ENCODE assay signal across 24 mouse cellular contexts in genomic region chr2:167721159-167721882, GRCm38 (mm10). TPM values are rescaled to one million over a fixed set of nuclear protein-coding genes. Genes with fewer than 3 reads are reported as not detected.
DNase-seq lines count a peak whose midpoint lies in the region; ATAC-seq and TF ChIP-seq lines count a peak whose summit lies in the region.
"Had no signal": no experiment of that assay in that cellular context is flagged by ENCODE, and none has a peak within 500 bp of the region (broad histone marks: within the 10 kb centered on the region; RNA-seq: fewer than 3 reads in every experiment).

No protein-coding gene starts in this region.

- no peaks in the 10 kb centered on the region for H3K27me3 ChIP-seq in kidney, embryonic 16.5 days (ENCODE audit: insufficient read depth, low read length)
- no peaks in the 10 kb centered on the region for H3K27me3 ChIP-seq in kidney, embryonic 14.5 days (ENCODE audit: control insufficient read depth, insufficient read depth, low read length)
- no peaks in the 10 kb centered on the region for H3K27me3 ChIP-seq in embryonic facial prominence, embryonic 15.5 days
- H3K27me3 ChIP-seq in intestine, embryonic 15.5 days (replicated peaks): no peaks in the 10 kb centered on the region
- H3K27me3 ChIP-seq in small intestine, adult 2 months (ENCODE audit: control insufficient read depth, insufficient read depth, low read length): no peaks in the 10 kb centered on the region
- H3K27me3 ChIP-seq: embryonic facial prominence, embryonic 12.5 days; hindbrain, embryonic 15.5 days; midbrain, embryonic 13.5 days had no signal

- peaks cover 8% of the 10 kb centered on the region; the same call in 1 of the 2 replicates for H3K4me1 ChIP-seq in kidney, embryonic 16.5 days (ENCODE audit: insufficient read depth, low read length)
- no peaks in the 10 kb centered on the region for H3K4me1 ChIP-seq in kidney, embryonic 14.5 days (ENCODE audit: control insufficient read depth, insufficient read depth, low read length)
- peaks cover 10% of the 10 kb centered on the region for H3K4me1 ChIP-seq in embryonic facial prominence, embryonic 15.5 days
- peaks cover 6% of the 10 kb centered on the region; the same call in 1 of the 2 replicates for H3K4me1 ChIP-seq in intestine, embryonic 15.5 days (replicated peaks)
- peaks cover 12% of the 10 kb centered on the region for H3K4me1 ChIP-seq in small intestine, adult 2 months (ENCODE audit: control insufficient read depth, insufficient read depth, insufficient read length, low read length)
- H3K4me1 ChIP-seq: embryonic facial prominence, embryonic 12.5 days; heart, embryonic 12.5 days; hindbrain, embryonic 15.5 days; midbrain, embryonic 13.5 days had no signal

- ATAC-seq in kidney, embryonic 16.5 days (ENCODE audit: low FRiP score, low TSS enrichment): no peak
- ATAC-seq in kidney, embryonic 14.5 days (ENCODE audit: low FRiP score, low TSS enrichment): no peak
- no peak for ATAC-seq in embryonic facial prominence, embryonic 15.5 days (ENCODE audit: insufficient number of reproducible peaks, low FRiP score, low TSS enrichment, low read depth)
- peak; percentile 91 for ATAC-seq in intestine, embryonic 15.5 days
- ATAC-seq: forebrain, embryonic 14.5 days; midbrain, embryonic 13.5 days had no signal

- no peak overlapping the region for H3K4me2 ChIP-seq in kidney, embryonic 16.5 days (replicated peaks; ENCODE audit: low read depth, low read length)
- no peak overlapping the region for H3K4me2 ChIP-seq in kidney, embryonic 14.5 days (replicated peaks; ENCODE audit: low read depth, low read length)
- no peak overlapping the region for H3K4me2 ChIP-seq in embryonic facial prominence, embryonic 15.5 days (replicated peaks)
- H3K4me2 ChIP-seq in intestine, embryonic 15.5 days (replicated peaks): no peak overlapping the region; the same call in 1 of the 2 replicates
- H3K4me2 ChIP-seq: embryonic facial prominence, embryonic 12.5 days; heart, embryonic 12.5 days; hindbrain, embryonic 15.5 days; liver, embryonic 11.5 days; midbrain, embryonic 13.5 days had no signal

- no peak for DNase-seq in adrenal gland, postnatal 10 days
- DNase-seq in yolk sac, embryonic 10.5 days (ENCODE audit: low spot score): no peak
- no peak for DNase-seq in left cerebral cortex, adult 8-10 months (ENCODE audit: low spot score in 2 of 2)
- DNase-seq: adrenal gland, adult 8-10 months; cerebellum, adult 9-11 months; gastrocnemius, postnatal 10 days; heart, postnatal 10 days; kidney, adult 11 months; layer of hippocampus, adult 9-11 months; lung, adult 18-20 months; lung, postnatal 14 days; spleen, adult 18-20 months had no signal

- no peaks in the 10 kb centered on the region for H3K9me3 ChIP-seq in kidney, embryonic 16.5 days (ENCODE audit: low read length)
- H3K9me3 ChIP-seq in kidney, embryonic 14.5 days (ENCODE audit: control insufficient read depth, low read length): no peaks in the 10 kb centered on the region
- H3K9me3 ChIP-seq in embryonic facial prominence, embryonic 15.5 days (replicated peaks): no peaks in the 10 kb centered on the region
- H3K9me3 ChIP-seq in intestine, embryonic 15.5 days: no peaks in the 10 kb centered on the region
- H3K9me3 ChIP-seq: embryonic facial prominence, embryonic 12.5 days; heart, embryonic 12.5 days; hindbrain, embryonic 15.5 days; midbrain, embryonic 13.5 days had no signal

- peak overlapping the region; percentile 22; the same call in 1 of the 2 replicates for H3K27ac ChIP-seq in kidney, embryonic 16.5 days (ENCODE audit: low read length)
- no peak overlapping the region for H3K27ac ChIP-seq in kidney, embryonic 14.5 days (ENCODE audit: low read depth, low read length)
- H3K27ac ChIP-seq in embryonic facial prominence, embryonic 15.5 days (replicated peaks): peak overlapping the region; percentile 53
- peak overlapping the region; percentile 8 for H3K27ac ChIP-seq in intestine, embryonic 15.5 days
- peak overlapping the region; percentile 19; the same call in 1 of the 2 replicates for H3K27ac ChIP-seq in small intestine, adult 2 months (ENCODE audit: insufficient read depth, low read depth, low read length)
- H3K27ac ChIP-seq: embryonic facial prominence, embryonic 12.5 days; hindbrain, embryonic 15.5 days; kidney, postnatal 0 days; midbrain, embryonic 13.5 days had no signal

- H3K4me3 ChIP-seq in kidney, embryonic 16.5 days (ENCODE audit: low read length): no peak overlapping the region
- H3K4me3 ChIP-seq in kidney, embryonic 14.5 days (ENCODE audit: low read length): no peak overlapping the region
- H3K4me3 ChIP-seq in embryonic facial prominence, embryonic 15.5 days (replicated peaks): no peak overlapping the region
- no peak overlapping the region for H3K4me3 ChIP-seq in intestine, embryonic 15.5 days (replicated peaks)
- H3K4me3 ChIP-seq in small intestine, adult 2 months (ENCODE audit: low read depth, low read length): no peak overlapping the region
- H3K4me3 ChIP-seq: embryonic facial prominence, embryonic 12.5 days; heart, embryonic 12.5 days; hindbrain, embryonic 15.5 days; midbrain, embryonic 13.5 days had no signal

- TF ChIP-seq CTCF in small intestine, adult 2 months (IDR thresholded peaks at IDR 0.05; ENCODE audit: extremely low read depth, insufficient read length, insufficient replicate concordance, low read depth, low read length): no peak

- WGBS in kidney, embryonic 16.5 days: 72% methylated on average over 11 of the region's 11 CpGs
- WGBS in kidney, embryonic 14.5 days: 57% methylated on average over 11 of the region's 11 CpGs
- WGBS in embryonic facial prominence, embryonic 15.5 days: 75% methylated on average over 11 of the region's 11 CpGs
- 54% methylated on average over 11 of the region's 11 CpGs for WGBS in intestine, embryonic 15.5 days
- 35% methylated on average over 11 of the region's 11 CpGs for WGBS in small intestine, adult 2 months

- no peak overlapping the region for H3K9ac ChIP-seq in kidney, embryonic 16.5 days (replicated peaks; ENCODE audit: low read length)
- no peak overlapping the region; the same call in 1 of the 2 replicates for H3K9ac ChIP-seq in kidney, embryonic 14.5 days (ENCODE audit: low read depth, low read length)
- H3K9ac ChIP-seq in embryonic facial prominence, embryonic 15.5 days: no peak overlapping the region
- H3K9ac ChIP-seq in intestine, embryonic 15.5 days: no peak overlapping the region
- H3K9ac ChIP-seq: embryonic facial prominence, embryonic 12.5 days; heart, embryonic 12.5 days; hindbrain, embryonic 15.5 days; midbrain, embryonic 13.5 days had no signal

- H3K36me3 ChIP-seq in kidney, embryonic 16.5 days (ENCODE audit: insufficient read depth, low read length): no peaks in the 10 kb centered on the region
- H3K36me3 ChIP-seq in kidney, embryonic 14.5 days (ENCODE audit: control insufficient read depth, insufficient read depth, low read length): no peaks in the 10 kb centered on the region
- no peaks in the 10 kb centered on the region for H3K36me3 ChIP-seq in embryonic facial prominence, embryonic 15.5 days
- no peaks in the 10 kb centered on the region for H3K36me3 ChIP-seq in intestine, embryonic 15.5 days
- H3K36me3 ChIP-seq in small intestine, adult 2 months (ENCODE audit: control insufficient read depth, insufficient read depth, low read length): no peaks in the 10 kb centered on the region
- H3K36me3 ChIP-seq: embryonic facial prominence, embryonic 12.5 days; heart, embryonic 12.5 days; hindbrain, embryonic 15.5 days; midbrain, embryonic 13.5 days had no signal

- TF ChIP-seq POLR2A in small intestine, adult 2 months (IDR thresholded peaks at IDR 0.05; ENCODE audit: low read depth, low read length): no peak

RNA-seq across cellular contexts. Expression of gene Tmem189, which starts 31.7 kb away (rescaled TPM):
- 54.9 and 58.8 TPM in 2 replicates for polyA plus RNA-seq in kidney, embryonic 16.5 days (2015; fragmentation: Nextera tagmentation; extraction: Ambion mirVana)
- 37.9 and 52.8 TPM in 2 replicates for polyA plus RNA-seq in kidney, embryonic 14.5 days (2014; fragmentation: Nextera tagmentation; extraction: Ambion mirVana)
- 43.7 and 44.3 TPM in 2 replicates for polyA plus RNA-seq in embryonic facial prominence, embryonic 15.5 days (2015; fragmentation: Nextera tagmentation; extraction: Ambion mirVana)
- 35.1 and 38.6 TPM in 2 replicates for polyA plus RNA-seq in intestine, embryonic 15.5 days (2015; fragmentation: Nextera tagmentation; extraction: Ambion mirVana)
- polyA plus RNA-seq in small intestine, adult 2 months (2012; rRNA removed): 28.0 and 105 TPM in 2 replicates
- total RNA-seq in adrenal gland, postnatal 10 days (2021): 10 to 100 TPM; 31.2 to 33.5 TPM
- total RNA-seq in left cerebral cortex, adult 8-10 months (2022): 10 to 100 TPM; 39.8 to 49.3 (median 44.1) TPM

RNA-seq across cellular contexts. Expression of gene Cebpb, which starts 32.6 kb away (rescaled TPM):
- polyA plus RNA-seq in kidney, embryonic 16.5 days (2015; fragmentation: Nextera tagmentation; extraction: Ambion mirVana): 0.34 and 0.45 TPM in 2 replicates
- 7.7 and 8.3 TPM in 2 replicates for polyA plus RNA-seq in kidney, embryonic 14.5 days (2014; fragmentation: Nextera tagmentation; extraction: Ambion mirVana)
- polyA plus RNA-seq in embryonic facial prominence, embryonic 15.5 days (2015; fragmentation: Nextera tagmentation; extraction: Ambion mirVana): 41.9 and 42.0 TPM in 2 replicates
- 22.5 and 24.3 TPM in 2 replicates for polyA plus RNA-seq in intestine, embryonic 15.5 days (2015; fragmentation: Nextera tagmentation; extraction: Ambion mirVana)
- polyA plus RNA-seq in small intestine, adult 2 months (2012; rRNA removed): 194 and 386 TPM in 2 replicates
- 100 to 1,000 TPM; 269 to 439 TPM for total RNA-seq in adrenal gland, postnatal 10 days (2021)
- 10 to 100 TPM; 12.1 to 20.6 (median 15.1) TPM for total RNA-seq in left cerebral cortex, adult 8-10 months (2022)
